Mouse (Mus musculus) MEL (cell line): ENCODE measurements around the gene Gcnt7. TPM values are rescaled to one million over a fixed set of nuclear protein-coding genes. Genes with fewer than 3 reads are reported as not detected.

Experiments
- DNase-seq: peaks from one replicate; pipeline ENCODE4 v3.0.0; 2011; ENCODE audit warnings: low read depth, low spot score
- H3K27ac ChIP-seq: 2 replicates; pipeline ENCODE4 v1.5.1; 2012; ENCODE audit warnings: low read depth, mild to moderate bottlenecking, control low read depth, low read length, moderate library complexity; ENCODE audit not compliant: control insufficient read depth
- H3K27me3 ChIP-seq, 2 experiments: fragments of 150-350 bp in 1 of 2; sonication (generic) in 1 of 2; 2 replicates each; pipeline ENCODE4 v1.6.1; 2012; ENCODE audit warnings: low read length in 2 of 2, mild to moderate bottlenecking in 2 of 2, improper control_type of control experiment in 1 of 2, moderate library complexity in 1 of 2; ENCODE audit not compliant: insufficient read depth in 2 of 2, control insufficient read depth in 1 of 2
- H3K36me3 ChIP-seq, 2 experiments: 2 replicates each; pipeline ENCODE4 v1.6.1; 2012 to 2014; ENCODE audit warnings: low read length in 2 of 2, improper control_type of control experiment in 1 of 2, inconsistent platforms in 1 of 2, mild to moderate bottlenecking in 1 of 2; ENCODE audit not compliant: insufficient read depth in 2 of 2, control insufficient read depth in 1 of 2
- H3K4me1 ChIP-seq, 2 experiments: fragments of 150-350 bp in 1 of 2; sonication (generic) in 1 of 2; 2 replicates each; pipeline ENCODE4 v1.6.1; 2012; ENCODE audit warnings: low read length in 2 of 2, improper control_type of control experiment in 1 of 2, mild to moderate bottlenecking in 1 of 2; ENCODE audit not compliant: insufficient read depth in 2 of 2, control insufficient read depth in 1 of 2
- H3K4me3 ChIP-seq, 2 experiments: fragments of 150-350 bp in 1 of 2; sonication (generic) in 1 of 2; 2 replicates each; pipeline ENCODE4 v1.5.1; 2012; ENCODE audit warnings: low read depth in 2 of 2, low read length in 2 of 2, mild to moderate bottlenecking in 2 of 2, moderate library complexity in 2 of 2, control low read depth in 1 of 2, improper control_type of control experiment in 1 of 2; ENCODE audit not compliant: control insufficient read depth in 1 of 2, insufficient read depth in 1 of 2
- H3K79me2 ChIP-seq: 2 replicates; pipeline ENCODE4 v1.6.1; 2012; ENCODE audit warnings: mild to moderate bottlenecking, low read length, moderate library complexity; ENCODE audit not compliant: control insufficient read depth, poor library complexity, insufficient read depth
- H3K9ac ChIP-seq: 2 replicates; pipeline ENCODE4 v1.6.1; 2012; ENCODE audit warnings: low read depth, mild to moderate bottlenecking, control low read depth, low read length, moderate library complexity; ENCODE audit not compliant: control insufficient read depth, poor library complexity, severe bottlenecking
- H3K9me3 ChIP-seq: fragments of 150-350 bp; sonication (generic); replicated peaks from 2 replicates; pipeline ENCODE4 v1.6.1; 2012; ENCODE audit warnings: mild to moderate bottlenecking, low read length, improper control_type of control experiment, moderate library complexity; ENCODE audit not compliant: insufficient read depth
- CHD1 ChIP-seq: IDR thresholded peaks from 2 replicates; pipeline ENCODE4 v1.6.1; 2012; ENCODE audit warnings: low read depth, mild to moderate bottlenecking, inconsistent platforms, low read length, improper control_type of control experiment
- CHD2 ChIP-seq: IDR thresholded peaks from 2 replicates; pipeline ENCODE4 v1.6.1; 2011; ENCODE audit warnings: low read length, improper control_type of control experiment
- ELF1 ChIP-seq: IDR thresholded peaks from 2 replicates; pipeline ENCODE4 v1.6.1; 2014; ENCODE audit warnings: low read depth, mild to moderate bottlenecking, inconsistent platforms, low read length, improper control_type of control experiment, moderate library complexity
- EP300 ChIP-seq, 2 experiments: IDR thresholded peaks; 2 replicates each; pipeline ENCODE4 v1.6.1; 2011; ENCODE audit warnings: improper control_type of control experiment in 2 of 2, low read length in 2 of 2, low read depth in 1 of 2, mild to moderate bottlenecking in 1 of 2
- ETS1 ChIP-seq: IDR thresholded peaks from 2 replicates; pipeline ENCODE4 v1.6.1; 2012; ENCODE audit warnings: low read depth, mild to moderate bottlenecking, inconsistent platforms, low read length, improper control_type of control experiment, moderate library complexity
- GABPA ChIP-seq: IDR thresholded peaks from 2 replicates; pipeline ENCODE4 v1.6.1; 2012; ENCODE audit warnings: low read depth, mild to moderate bottlenecking, inconsistent platforms, low read length, improper control_type of control experiment, moderate library complexity
- MAFK ChIP-seq: IDR thresholded peaks from 2 replicates; pipeline ENCODE4 v1.6.1; 2011; ENCODE audit warnings: low read depth, mild to moderate bottlenecking, low read length, improper control_type of control experiment, borderline replicate concordance
- MAX ChIP-seq: IDR thresholded peaks from 2 replicates; pipeline ENCODE4 v1.6.1; 2011; ENCODE audit warnings: low read length, improper control_type of control experiment
- MEF2A ChIP-seq: IDR thresholded peaks from 2 replicates; pipeline ENCODE4 v1.6.1; 2014; ENCODE audit warnings: low read depth, mild to moderate bottlenecking, inconsistent platforms, low read length, improper control_type of control experiment; ENCODE audit not compliant: poor library complexity, insufficient replicate concordance, severe bottlenecking; ENCODE audit errors: extremely low read depth
- MYC ChIP-seq: IDR thresholded peaks from 2 replicates; pipeline ENCODE4 v1.6.1; 2011; ENCODE audit warnings: low read depth, mild to moderate bottlenecking, low read length, improper control_type of control experiment, moderate library complexity
- POLR2AphosphoS2 ChIP-seq: IDR thresholded peaks from 2 replicates; pipeline ENCODE4 v1.6.1; 2011; ENCODE audit warnings: low read length, improper control_type of control experiment
- POLR2AphosphoS5 ChIP-seq: IDR thresholded peaks from 2 replicates; pipeline ENCODE4 v1.6.1; 2012; ENCODE audit warnings: low read depth, borderline replicate concordance, mild to moderate bottlenecking, inconsistent platforms, low read length, moderate library complexity, mixed read lengths
- RAD21 ChIP-seq: IDR thresholded peaks from 2 replicates; pipeline ENCODE4 v1.6.1; 2011; ENCODE audit warnings: mild to moderate bottlenecking, low read depth, low read length, improper control_type of control experiment
- SIN3A ChIP-seq: IDR thresholded peaks from 2 replicates; pipeline ENCODE4 v1.6.1; 2012; ENCODE audit warnings: low read length, improper control_type of control experiment, inconsistent platforms
- TAL1 ChIP-seq: IDR thresholded peaks from 2 replicates; pipeline ENCODE4 v1.6.1; 2012; ENCODE audit warnings: mild to moderate bottlenecking, inconsistent platforms, low read length, moderate library complexity, mixed read lengths
- UBTF ChIP-seq: IDR thresholded peaks from 2 replicates; pipeline ENCODE4 v1.6.1; 2012; ENCODE audit warnings: low read depth, mild to moderate bottlenecking, inconsistent platforms, low read length, improper control_type of control experiment, moderate library complexity, borderline replicate concordance; ENCODE audit not compliant: insufficient read depth
- USF1 ChIP-seq: IDR thresholded peaks from 2 replicates; pipeline ENCODE4 v1.6.1; 2014; ENCODE audit warnings: low read depth, mild to moderate bottlenecking, inconsistent platforms, low read length, improper control_type of control experiment, moderate library complexity
- ZC3H11A ChIP-seq: IDR thresholded peaks from 2 replicates; pipeline ENCODE4 v1.6.1; 2012; ENCODE audit warnings: low read depth, mild to moderate bottlenecking, inconsistent platforms, low read length, improper control_type of control experiment
- ZKSCAN1 ChIP-seq: IDR thresholded peaks from 2 replicates; pipeline ENCODE4 v1.6.1; 2012; ENCODE audit warnings: low read depth, mild to moderate bottlenecking, inconsistent platforms, low read length, improper control_type of control experiment, moderate library complexity
- ZNF384 ChIP-seq: IDR thresholded peaks from 2 replicates; pipeline ENCODE4 v1.6.1; 2012; ENCODE audit warnings: low read depth, mild to moderate bottlenecking, inconsistent platforms, low read length, improper control_type of control experiment
- polyA plus RNA-seq, 2 experiments: library from polyadenylated mRNA; stranded (reverse) in 1 of 2; unstranded in 1 of 2; fragments of >175 nt in 1 of 2; fragments of >200 nt in 1 of 2; gene quantifications; 2 replicates each; pipeline versions ENCODE4 v1.2.1 to v1.2.4; 2012; ENCODE audit warnings: low replicate concordance in 2 of 2, low read depth in 1 of 2; ENCODE audit not compliant: insufficient read length in 2 of 2, insufficient read depth in 1 of 2, missing spikeins in 1 of 2
- total RNA-seq: library from RNA; depleted of rRNA; stranded (reverse); fragments of 300-350 nt; gene quantifications from 2 replicates; pipeline ENCODE4 v1.2.3, GENCODE M21; 2012

Gcnt7 gene
- total and polyA plus RNA-seq, 3 experiments: 0.15 to 0.22 TPM; not detected in 1

DNA sequence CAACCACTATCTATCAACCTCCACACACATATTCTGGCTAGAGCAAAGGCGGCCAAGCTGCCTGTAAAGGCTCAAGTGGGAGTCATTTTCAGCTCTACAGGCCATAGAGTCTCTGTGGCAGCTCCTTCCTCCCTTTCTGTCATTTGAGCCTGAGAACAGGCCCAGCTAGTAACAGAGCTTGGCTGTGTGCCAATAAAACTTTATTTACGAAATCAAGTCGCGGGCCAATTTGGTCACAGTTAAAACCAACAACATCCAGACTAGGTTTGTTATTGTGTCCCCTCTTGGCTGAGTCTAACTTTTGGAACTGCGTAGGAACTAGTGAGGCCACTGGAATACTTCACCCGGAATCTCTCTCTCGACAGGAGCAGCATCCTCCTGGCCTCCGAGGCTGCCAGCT lies 15.2 kb upstream of the Gcnt7 start:
- H3K9me3 ChIP-seq: no peaks in the 10 kb centered on the region
- no peaks in the 10 kb centered on the region for H3K27me3 ChIP-seq
- no peaks in the 10 kb centered on the region for H3K79me2 ChIP-seq
- DNase-seq: peak; percentile 19
- no peak overlapping the region for H3K27ac ChIP-seq
- TF ChIP-seq USF1 (no peak), TAL1 (no peak), GABPA (no peak), MEF2A (no peak), POLR2AphosphoS2 (peak; percentile 16; the same call in 1 of the 2 replicates)
- H3K4me3 ChIP-seq: no peak overlapping the region
- H3K4me1 ChIP-seq: no peaks in the 10 kb centered on the region
- H3K9ac ChIP-seq: no peak overlapping the region
- peaks cover 0 to 4% of the 10 kb centered on the region in 2 experiments; a peak in 3 of 4 replicates for H3K36me3 ChIP-seq

DNA sequence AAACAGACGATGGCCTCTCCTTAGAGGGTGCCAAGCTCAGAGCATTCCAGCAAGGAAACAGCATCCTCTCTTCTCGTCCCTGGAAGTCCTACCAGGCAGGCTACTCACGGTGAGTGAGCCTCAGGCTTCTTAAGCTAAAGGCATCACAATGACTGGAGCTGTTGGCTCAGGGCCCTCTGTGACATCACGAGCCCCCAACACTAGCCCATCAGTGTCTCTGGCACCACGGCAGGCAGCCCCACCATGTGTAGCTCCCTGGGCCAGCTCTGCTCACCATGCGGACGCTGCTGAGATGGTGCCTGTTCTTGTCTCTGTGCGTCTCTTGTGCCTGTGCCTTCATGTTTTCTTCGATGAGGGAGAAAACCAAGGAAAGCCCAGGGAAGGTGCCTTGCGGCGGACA lies 13.9 kb upstream of the Gcnt7 start, which contains the start of gene Fam209:
Fam209 (plus strand) TSS at position 203 of the 400 bp plus-strand sequence.
- Histone ChIP-seq H3K27ac (no peak within 1 kb of the TSS), H3K4me3 (no peak within 1 kb of the TSS), H3K27me3 (no peaks in the 10 kb centered on the region), H3K4me1 (no peaks in the 10 kb centered on the region), H3K9me3 (no peaks in the 10 kb centered on the region), H3K79me2 (no peaks in the 10 kb centered on the region), H3K9ac (no peak within 1 kb of the TSS), H3K36me3 (peaks cover 0 to 4% of the 10 kb centered on the region in 2 experiments; a peak in 3 of 4 replicates)
- TF ChIP-seq MAFK (no peak), SIN3A (no peak), GABPA (no peak), UBTF (no peak), MYC (no peak), USF1 (no peak), ELF1 (no peak), CHD2 (no peak), ZKSCAN1 (no peak), RAD21 (no peak), POLR2AphosphoS5 (no peak), MAX (no peak), CHD1 (no peak), ZC3H11A (no peak), ZNF384 (no peak), EP300 (IDR thresholded peaks at IDR 0.05; ENCODE audit: low read depth in 1 of 2, low read length in 2 of 2) (no peak), ETS1 (no peak)
- no peak for DNase-seq
